Mouse (Mus musculus) ovary, adult 2 months (tissue): ENCODE results near the gene Rnf145. TPM values are rescaled to one million over a fixed set of nuclear protein-coding genes. Genes with fewer than 3 reads are reported as not detected.

Source experiments
- polyA plus RNA-seq: library from polyadenylated mRNA; depleted of rRNA; stranded (reverse); fragments of >200 nt; gene quantifications from 2 replicates; pipeline ENCODE4 v1.2.3, GENCODE M21; 2012; rRNA removed

The Rnf145 gene
- polyA plus RNA-seq, result 180 and 228 TPM in 2 replicates

GRCm38 (mm10) chr11:44518281-44519095 is at the start of gene Rnf145:
Rnf145 (plus strand) TSS chr11:44518964.

GRCm38 (mm10) chr11:44470432-44471336 is 48.1 kb upstream of the Rnf145 start, which contains the start of gene Ublcp1:
Ublcp1 (minus strand) TSS chr11:44470498.

Other genes starting within 250 kb of the Rnf145 start
- not detected in 2 replicates for gene Il12b, start 118.9 kb upstream of the Rnf145 start, polyA plus RNA-seq
- gene Ublcp1, start 48.5 kb upstream of the Rnf145 start, polyA plus RNA-seq, result 8.8 and 11.5 TPM in 2 replicates
- 7.8 and 14.1 TPM in 2 replicates for gene Ebf1, start 98.4 kb downstream of the Rnf145 start, polyA plus RNA-seq